Mouse (Mus musculus): ENCODE results near the gene Prss21. TPM values are rescaled to one million over a fixed set of nuclear protein-coding genes. Genes with fewer than 3 reads are reported as not detected.

Gene Prss21
- not detected for total RNA-seq (2021)

DNA sequence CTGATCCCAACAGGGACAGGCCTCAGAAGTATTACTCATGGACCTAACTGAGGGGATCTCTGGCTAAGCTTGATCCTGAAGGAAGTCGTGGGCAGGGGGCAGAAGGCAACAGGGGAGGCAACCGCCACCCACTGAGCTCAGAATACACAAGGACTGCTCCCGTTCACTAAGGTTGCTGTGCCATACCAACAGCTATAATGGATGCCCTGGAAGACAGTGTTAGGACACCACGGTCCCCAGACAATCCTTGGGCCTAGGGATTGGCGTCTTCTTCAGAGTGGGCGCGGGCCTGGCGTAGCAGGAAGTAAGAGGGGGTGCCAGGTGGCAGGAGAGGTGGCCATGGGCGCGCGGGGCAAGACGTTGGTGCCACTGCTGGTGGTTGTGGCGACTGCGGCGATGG lies at the start of gene Prss21:
Gene Prss21, plus strand, starts transcription at position 301 of the 400 bp plus-strand sequence.
- intact Hi-C loops (cut with DNase I), result no loop called here
- DNase-seq, result no peak

DNA sequence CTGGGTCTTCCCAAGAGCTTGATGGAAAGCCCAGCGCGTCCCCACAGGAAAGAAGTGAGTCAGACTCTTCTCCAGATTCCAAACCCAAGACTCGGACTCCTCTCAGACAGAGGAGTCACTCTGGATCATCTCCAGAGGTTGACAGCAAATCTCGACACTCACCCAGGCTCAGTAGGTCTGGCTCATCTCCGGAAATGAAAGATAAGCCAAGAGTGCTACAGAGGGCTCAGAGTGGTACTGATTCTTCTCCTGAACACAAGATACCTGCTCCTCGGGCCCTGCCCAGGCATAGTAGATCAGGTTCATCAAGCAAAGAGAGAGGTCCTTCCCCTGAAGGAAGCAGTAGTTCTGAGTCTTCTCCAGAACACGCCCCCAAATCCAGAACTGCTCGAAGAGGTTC lies 49.3 kb upstream of the Prss21 start:
- intact Hi-C loops (cut with DNase I), result no loop called here

DNA sequence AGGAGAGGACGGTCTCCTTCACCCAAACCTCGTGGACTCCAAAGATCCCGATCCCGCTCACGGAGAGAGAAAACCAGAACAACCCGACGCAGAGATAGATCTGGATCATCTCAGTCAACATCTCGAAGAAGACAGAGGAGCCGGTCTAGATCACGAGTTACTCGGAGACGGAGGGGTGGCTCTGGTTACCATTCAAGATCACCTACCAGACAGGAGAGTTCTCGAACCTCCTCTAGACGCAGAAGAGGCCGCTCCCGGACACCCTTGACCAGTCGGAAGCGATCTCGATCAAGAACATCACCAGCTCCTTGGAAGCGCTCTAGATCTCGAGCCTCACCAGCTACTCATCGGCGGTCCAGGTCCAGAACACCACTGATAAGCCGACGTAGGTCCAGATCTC lies 48.6 kb upstream of the Prss21 start:
- intact Hi-C loops (cut with DNase I), result no loop called here
- DNase-seq, result no peak

More for the DNA sequence above, 49.3 kb upstream of the Prss21 start:
- no peak for DNase-seq

DNA sequence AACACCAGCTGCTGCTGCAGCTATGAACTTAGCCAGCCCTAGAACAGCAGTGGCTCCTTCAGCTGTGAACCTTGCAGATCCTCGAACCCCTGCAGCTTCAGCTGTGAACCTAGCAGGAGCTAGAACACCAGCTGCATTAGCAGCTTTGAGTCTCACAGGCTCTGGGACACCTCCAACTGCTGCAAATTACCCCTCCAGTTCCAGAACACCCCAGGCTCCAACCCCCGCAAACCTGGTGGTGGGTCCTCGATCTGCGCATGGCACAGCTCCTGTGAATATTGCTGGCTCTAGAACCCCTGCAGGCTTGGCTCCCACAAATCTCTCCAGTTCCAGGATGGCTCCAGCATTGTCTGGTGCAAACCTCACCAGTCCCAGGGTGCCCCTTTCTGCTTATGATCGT lies 47.1 kb upstream of the Prss21 start:
- no peak for DNase-seq
- intact Hi-C loops (cut with DNase I), result no loop called here

DNA sequence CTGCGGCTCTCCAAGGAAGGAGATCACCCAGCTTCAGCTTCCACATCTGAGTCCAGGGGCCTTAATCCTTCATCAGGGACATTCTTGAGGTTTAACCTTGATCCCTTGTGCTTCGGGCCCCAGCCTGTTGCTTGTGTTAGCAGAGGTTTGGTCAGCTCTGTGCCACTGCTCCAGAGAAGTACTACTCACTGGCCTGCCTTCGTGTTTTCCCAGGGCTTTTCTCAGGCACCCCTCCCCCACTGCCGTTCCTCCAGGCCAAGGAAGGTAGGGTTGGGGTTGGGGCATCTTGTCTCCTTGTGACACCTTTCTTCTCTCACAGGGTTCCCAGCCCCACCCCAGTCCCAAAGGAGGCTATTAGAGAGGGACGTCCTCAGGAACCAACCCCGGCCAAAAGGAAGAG lies 45.8 kb upstream of the Prss21 start:
- intact Hi-C loops (cut with DNase I), result loop anchor here (2.0 kb wide), 1 partner anchor 15 kb away; no protein-coding TSS in a partner anchor
- DNase-seq, result no peak

DNA sequence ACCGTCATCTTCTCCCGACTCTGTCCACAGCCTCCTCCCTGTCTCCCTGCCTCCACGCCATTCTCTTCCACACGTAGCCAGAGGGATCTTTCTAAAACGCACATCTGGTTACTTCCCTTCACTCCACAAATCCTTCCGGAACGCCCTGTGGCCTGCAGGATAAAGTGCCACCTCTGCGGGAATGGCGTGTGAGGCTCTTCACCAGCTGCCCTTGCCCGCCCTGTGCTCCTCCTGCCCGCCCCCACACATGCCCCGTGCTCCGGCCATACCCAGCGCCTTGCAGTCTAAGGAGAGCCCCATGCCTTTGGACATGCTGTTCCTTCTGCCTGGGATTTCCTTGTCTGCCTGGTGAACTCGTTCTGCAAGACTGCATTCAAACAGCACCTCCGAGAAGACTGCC lies 44.8 kb upstream of the Prss21 start:
- intact Hi-C loops (cut with DNase I), result loop anchor here (2.0 kb wide), 1 partner anchor 16 kb away; no protein-coding TSS in a partner anchor
- DNase-seq, result no peak

DNA sequence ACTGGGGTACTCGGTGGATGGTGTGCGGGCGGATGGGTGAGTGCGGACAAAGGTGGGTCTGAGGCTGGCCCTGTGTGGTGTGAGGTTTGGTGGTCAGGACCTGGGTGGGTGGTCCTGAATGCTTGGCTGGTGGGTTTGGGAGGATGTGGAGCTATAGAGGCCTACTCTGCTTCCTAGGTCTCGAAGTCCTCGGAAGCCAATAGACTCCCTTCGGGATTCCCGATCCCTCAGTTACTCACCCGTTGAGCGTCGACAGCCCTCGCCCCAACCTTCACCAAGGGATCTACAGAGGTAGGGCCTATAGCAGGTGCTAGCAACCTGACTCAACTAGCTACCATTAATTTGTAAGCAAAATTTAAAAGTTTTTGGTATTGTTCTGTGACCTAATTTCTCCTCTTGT lies 44.2 kb upstream of the Prss21 start:
- no peak for DNase-seq
- intact Hi-C loops (cut with DNase I), result loop anchor here (2.0 kb wide), 1 partner anchor 17 kb away; no protein-coding TSS in a partner anchor

DNA sequence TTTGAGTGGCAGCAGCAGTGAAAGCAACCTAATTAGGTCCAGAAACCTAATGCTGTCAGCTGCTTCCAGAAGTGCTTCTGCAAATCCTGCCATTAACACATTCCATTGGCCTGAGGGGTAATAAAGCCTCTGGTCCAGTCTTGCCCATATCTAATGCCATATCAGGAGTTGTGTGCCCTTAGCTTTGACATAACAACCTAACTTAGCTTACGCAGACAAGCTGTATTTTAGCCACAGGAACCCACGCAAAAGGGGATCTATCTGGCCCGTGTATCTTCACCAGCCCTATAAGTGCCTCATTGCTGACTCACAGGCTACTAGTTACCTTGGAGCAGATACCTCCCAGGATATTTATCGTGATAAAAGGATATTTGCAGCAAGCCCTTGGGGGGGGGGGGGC lies 42.3 kb upstream of the Prss21 start:
- intact Hi-C loops (cut with DNase I), result loop anchor here (5.0 kb wide), 2 partner anchors 33 to 78 kb away; partner anchors contain the start of genes Kremen2 and Srrm2
- no peak for DNase-seq

DNA sequence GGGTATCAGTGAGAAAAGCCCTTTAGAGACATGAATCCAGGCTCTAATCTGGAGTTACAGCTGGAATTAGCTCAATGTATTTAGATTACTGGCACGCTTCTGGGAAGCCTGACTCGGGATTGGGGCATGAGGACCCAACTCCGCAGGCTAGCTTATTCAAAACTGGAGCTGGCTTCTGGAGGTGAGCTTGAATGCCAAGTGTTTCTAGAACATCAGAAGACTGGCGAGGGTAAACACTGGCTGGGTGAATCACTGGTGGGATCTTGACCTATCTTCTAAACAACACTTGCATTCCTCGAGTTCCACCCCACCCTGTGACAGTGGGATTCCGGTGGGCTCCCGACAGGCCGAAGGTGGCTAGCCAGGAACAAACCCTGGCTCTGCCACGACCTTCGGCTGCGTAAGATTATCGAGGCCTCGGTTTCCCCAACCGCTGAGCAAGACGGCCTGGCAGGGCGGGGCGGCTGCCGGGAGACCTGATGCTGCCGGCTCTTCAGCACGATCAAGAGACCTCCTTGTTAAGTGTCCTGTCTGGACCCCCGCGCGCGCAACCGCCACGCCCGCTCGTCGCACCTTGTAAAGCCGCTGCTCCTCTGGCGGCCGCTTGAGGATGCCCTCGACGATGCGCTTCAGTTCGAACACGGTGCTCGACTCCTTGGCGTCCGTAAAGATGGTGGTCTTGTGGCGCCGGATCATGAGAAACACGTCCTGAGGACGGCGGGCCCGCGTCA lies 39.4 kb upstream of the Prss21 start:
- peak in 1 of 2 experiments; percentile 50 for DNase-seq
- intact Hi-C loops (cut with DNase I), result loop anchor here (1.0 to 5.0 kb wide), 4 partner anchors 24 to 81 kb away; partner anchors contain the start of genes Flywch1, Kremen2 and Srrm2

DNA sequence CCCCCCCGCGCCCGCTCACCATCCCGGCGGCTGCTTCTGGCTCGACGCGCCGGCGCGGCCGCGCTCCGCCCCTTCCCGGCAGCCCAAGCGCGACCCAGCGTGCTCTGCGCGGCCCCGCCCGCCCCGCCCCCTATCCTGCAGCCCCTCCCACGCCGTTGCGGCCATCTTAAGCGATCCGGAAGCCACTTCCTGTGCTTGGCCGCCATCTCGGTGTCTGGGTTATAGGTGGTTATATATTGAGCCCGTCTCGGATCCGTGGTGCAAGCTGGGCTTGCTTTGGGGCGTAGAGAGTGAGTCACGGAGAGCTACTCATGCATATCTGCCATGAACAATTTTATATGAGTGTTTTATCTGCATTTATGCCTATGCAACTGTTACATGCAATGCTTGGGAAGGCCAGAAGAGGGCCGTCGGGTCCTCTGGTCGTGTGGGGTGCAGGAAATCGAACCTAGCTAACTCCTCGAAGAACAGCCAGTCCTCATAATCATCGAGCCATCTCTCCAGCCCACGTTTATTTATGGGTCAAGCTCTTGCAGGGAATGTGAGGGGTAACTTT lies 38.7 kb upstream of the Prss21 start, which contains the start of gene Elob:
Gene Elob, minus strand, starts transcription at position 73 of the 556 bp plus-strand sequence.
- intact Hi-C loops (cut with DNase I), result loop anchor here (1.0 to 5.0 kb wide), 4 partner anchors 25 to 82 kb away; partner anchors contain the start of genes Flywch1, Kremen2 and Srrm2
- DNase-seq, result peak; percentile 83 to 88

DNA sequence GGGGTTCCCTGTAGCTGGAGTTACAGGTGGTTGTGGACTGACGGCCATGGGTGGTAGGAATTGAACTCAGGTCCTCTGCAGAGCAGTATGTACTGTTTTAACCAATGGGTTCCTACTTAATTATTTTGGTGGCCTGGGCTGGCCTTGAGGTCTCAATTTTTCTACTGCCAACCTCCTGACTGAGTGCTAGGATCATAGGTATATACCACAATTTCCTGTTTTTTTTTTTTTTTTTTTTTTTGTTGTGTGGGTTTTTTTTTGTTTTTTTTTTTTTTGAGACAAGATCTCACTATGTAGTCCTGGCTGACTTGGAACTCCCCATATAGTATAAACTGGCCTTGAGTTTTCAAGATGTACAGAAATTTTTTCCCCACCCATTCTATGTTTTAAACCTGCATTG lies 36.7 kb upstream of the Prss21 start:
- intact Hi-C loops (cut with DNase I), result no loop called here
- DNase-seq, result no peak

DNA sequence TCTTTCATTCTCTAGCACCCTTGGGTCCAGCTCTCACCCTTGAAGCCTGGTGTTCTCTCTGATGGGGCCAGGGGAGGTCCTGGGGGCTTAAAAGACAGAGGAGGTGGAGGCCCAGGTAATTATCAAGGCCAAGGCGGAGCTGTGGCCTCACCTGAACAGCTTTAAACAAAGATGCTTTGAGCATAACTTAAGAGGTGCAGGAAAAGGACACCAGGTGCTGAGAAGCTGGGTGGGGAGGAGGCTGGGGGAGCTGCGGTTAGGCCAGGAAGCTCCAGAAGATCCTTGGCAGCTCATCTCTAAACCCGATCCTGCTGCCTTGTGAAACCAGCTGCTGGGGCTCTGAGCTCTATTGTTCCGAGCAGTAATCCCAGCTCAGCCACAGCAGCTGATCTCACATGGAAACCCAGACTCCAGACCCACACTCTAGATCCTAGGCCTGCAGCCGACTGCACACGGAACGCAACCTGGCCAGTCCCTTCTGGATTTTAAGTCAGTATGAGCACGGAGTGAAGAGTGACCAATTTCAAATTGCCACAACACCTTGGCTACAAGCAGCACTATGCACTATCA lies 31.8 kb upstream of the Prss21 start, which contains the start of gene Prss33:
Gene Prss33, minus strand, starts transcription at position 51 of the 570 bp plus-strand sequence.
- DNase-seq, result no peak
- intact Hi-C loops (cut with DNase I), result no loop called here

DNA sequence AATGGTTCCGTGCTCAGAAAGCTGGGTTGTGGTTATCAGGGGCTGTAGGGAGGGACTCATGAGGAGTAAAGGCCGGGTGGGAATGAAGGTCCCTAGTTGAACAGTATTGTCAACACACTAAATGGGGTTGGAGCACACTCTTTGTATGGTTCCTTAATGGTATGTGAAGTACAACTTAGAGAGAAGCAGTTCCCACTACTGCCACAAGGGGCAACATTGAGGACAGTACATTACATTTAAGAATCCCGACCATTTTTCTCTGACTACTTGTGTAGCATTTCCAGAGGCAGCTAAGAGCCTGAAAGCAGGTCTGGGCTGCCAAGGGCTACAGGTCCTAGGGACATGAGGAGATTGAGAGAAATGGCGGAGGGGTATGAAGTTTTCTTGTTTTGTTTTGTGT lies 26.7 kb upstream of the Prss21 start:
- intact Hi-C loops (cut with DNase I), result no loop called here

DNA sequence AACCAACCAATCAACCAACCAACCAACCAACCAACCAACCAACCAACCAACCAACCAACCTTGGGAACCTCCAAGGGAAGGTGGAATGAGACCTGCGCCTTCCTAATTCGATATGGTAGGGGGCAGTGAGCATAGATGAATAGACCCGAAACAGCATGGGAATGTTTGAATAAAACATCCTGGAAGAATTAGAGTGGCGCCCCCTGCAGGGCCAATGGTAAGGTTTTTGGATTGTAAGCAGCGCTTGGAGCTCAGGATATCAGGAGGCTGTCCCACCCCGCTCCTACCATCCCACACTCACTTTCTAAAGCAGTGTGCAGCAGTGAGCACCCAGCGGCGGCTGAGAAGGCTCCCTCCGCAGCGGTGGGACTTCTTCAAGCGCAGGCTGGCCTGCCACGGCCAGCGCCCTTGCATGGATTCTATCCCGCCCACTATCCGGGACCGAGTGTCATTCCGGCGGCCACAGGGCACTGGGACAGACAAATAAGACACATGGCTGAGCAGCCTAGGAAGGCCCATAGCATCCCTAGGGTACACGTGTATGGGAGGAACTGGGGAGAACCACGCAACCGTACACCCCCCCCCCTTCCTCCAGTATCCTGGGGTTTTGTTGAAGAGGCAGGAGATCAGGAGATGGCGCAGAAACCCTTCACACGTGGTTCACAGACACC lies 24.6 kb upstream of the Prss21 start:
- no peak for DNase-seq

More for the DNA sequence above, 26.7 kb upstream of the Prss21 start:
- DNase-seq, result peak; percentile 51 to 64

DNA sequence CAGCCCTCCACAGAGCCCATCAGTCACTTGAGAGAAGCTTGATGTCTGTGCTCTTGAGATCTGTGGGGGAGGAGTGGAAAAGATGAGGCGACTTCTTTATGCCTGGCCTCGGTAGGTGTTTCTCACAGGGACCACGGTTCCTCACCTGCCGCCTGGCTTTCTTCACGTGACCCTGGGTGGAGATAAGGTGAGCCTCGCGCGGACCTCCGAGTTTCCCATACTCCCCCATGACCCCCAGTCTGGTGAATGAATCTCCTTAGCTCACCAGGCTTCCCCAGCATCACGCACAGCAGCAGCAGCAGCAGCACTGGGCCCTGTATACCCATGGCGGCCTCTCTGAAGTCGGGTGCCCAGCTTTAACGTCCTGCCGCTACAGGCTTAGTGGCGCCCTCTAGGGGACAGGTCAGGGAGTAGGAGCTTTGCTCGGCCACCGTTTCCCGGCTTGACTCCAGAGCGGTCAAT lies 24.0 kb upstream of the Prss21 start, which contains the start of the genes Prss32 and Prss41:
Gene Prss32, plus strand, starts transcription at position 44 of the 462 bp plus-strand sequence.
Gene Prss41, minus strand, starts transcription at position 361 of the 462 bp plus-strand sequence.
- intact Hi-C loops (cut with DNase I), result loop anchor here (2.0 kb wide), 1 partner anchor 69 kb away; no protein-coding TSS in a partner anchor
- peak in 1 of 2 experiments; percentile 61 for DNase-seq

More for the DNA sequence above, 24.6 kb upstream of the Prss21 start:
- intact Hi-C loops (cut with DNase I), result loop anchor here (2.0 kb wide), 1 partner anchor 68 kb away; no protein-coding TSS in a partner anchor

DNA sequence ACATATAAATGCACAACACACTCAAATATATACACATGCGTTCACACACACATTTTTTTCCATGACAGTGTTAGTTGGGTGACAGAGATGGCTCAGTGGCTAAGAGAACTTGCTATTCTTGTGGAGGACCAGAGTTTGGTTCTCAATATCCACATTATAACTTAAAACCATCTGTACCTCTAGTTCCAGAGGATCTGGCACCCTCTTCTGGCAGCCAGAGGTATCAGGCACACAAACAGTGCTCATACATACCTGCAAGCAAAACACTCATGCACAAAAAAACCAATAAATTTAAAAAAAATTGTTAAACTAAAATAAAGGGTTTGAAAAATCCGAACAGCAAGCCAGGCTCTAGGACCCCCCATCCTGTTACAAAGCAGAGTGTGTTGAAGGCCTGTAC lies 17.8 kb upstream of the Prss21 start:
- DNase-seq, result no peak
- intact Hi-C loops (cut with DNase I), result loop anchor here (2.0 kb wide), 2 partner anchors 75 to 101 kb away; no protein-coding TSS in a partner anchor

DNA sequence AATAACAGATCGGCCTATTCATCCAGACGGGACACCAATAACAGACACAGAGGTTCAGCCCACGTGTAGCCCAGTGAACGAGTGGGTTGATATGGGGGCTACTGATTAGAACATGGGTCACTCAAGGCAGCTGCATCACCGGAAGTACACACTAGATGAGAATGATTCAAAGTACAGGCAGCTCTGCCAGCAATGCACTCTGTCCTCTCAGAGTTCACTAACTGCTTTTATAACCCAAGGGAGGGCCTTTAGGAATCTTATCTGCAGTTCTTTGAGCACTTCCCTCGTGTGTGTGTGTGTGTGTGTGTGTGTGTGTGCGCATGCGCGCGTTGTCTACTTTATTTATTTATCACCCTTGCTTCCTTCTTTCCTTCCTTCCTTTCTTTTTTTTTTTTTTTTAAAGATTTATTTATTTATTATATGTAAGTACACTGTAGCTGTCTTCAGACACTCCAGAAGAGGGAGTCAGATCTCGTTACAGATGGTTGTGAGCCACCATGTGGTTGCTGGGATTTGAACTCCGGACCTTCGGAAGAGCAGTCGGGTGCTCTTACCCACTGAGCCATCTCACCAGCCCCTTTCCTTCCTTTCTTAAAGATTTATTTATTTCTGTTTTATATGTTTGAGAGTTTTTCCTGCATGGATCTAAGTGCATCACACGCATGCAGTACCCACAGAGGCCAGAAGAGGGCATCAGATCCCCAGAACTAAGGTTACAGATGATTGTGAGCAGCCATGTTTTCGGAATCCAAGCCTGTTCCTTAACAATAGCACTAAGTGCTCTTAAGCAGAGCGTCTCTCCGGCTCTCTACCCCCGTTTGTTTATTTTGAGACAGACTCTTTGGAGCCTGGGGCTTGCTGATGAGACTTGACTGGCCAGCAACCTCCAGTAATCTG lies 16.8 kb upstream of the Prss21 start:
- peak; percentile 46 to 74 for DNase-seq
- intact Hi-C loops (cut with DNase I), result loop anchor here (1.0 to 2.0 kb wide), 3 partner anchors 76 to 109 kb away; no protein-coding TSS in a partner anchor

DNA sequence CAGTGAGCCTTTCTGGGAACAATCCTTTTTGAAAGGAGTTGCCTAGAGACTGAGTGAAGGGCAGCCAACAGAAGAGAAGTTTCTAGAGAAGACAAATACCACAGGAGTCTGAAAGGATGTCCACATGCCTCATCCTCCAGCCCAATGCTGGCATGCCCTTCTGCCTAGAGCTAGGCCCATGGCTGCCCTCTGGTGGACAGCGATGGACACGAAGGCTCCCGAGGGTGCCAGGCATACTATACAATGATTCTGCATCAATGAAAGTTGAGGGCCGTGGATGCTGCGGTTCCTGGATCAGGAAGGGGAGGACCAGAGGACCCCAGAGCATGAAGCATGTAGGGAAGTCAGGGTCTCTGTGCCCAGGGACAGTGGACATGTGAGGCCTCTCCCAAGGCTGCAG lies 14.6 kb upstream of the Prss21 start:
- peak in 1 of 2 experiments; percentile 51 for DNase-seq
- intact Hi-C loops (cut with DNase I), result no loop called here

DNA sequence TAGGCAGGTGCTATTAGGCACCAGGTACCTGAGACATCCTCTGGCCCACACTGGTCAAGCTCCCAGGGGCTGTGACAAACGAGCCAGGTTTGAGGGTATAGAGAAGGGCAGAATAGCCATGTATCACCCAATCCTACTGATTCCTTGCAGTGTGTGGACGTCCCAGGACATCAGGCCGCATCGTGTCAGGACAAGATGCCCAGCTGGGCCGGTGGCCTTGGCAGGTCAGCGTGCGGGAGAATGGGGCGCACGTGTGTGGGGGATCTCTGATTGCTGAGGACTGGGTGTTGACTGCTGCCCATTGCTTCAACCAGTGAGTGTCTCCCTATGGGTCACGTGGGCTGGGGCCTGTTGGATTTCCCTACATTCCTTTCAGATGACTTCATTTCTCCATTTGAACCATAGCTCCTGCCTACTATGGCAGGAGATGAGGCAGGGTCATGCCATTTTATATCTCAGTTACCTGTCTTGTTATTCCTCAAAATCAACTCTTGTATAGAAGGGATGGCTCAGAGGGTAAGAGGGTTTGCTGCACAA lies 13.6 kb upstream of the Prss21 start:
- DNase-seq, result no peak
- intact Hi-C loops (cut with DNase I), result no loop called here

Data from heart, postnatal 36 days (tissue).